Mouse (Mus musculus) brain, embryonic 14.5 days (tissue): ENCODE results near the gene Npl. TPM values are rescaled to one million over a fixed set of nuclear protein-coding genes. Genes with fewer than 3 reads are reported as not detected.
"Not testable (repeated sequence)": the region's sequence is repeated elsewhere in the genome, so short reads cannot be mapped to it uniquely, and the experiment has no call there.

Experiments used
- DNase-seq: peaks from one replicate; pipeline ENCODE4 v3.0.0-alpha.2; 2011; ENCODE audit warnings: low read depth
- CTCF ChIP-seq: fragments of 200-500 bp; IDR thresholded peaks from 2 replicates; pipeline ENCODE4 v1.5.1; 2012; ENCODE audit warnings: inconsistent platforms, mild to moderate bottlenecking, moderate library complexity, borderline replicate concordance; ENCODE audit not compliant: insufficient read depth, insufficient read length; ENCODE audit errors: extremely low read depth
- POLR2A ChIP-seq: fragments of 200-500 bp; IDR thresholded peaks from 2 replicates; pipeline ENCODE4 v1.6.1; 2012; ENCODE audit warnings: mild to moderate bottlenecking, inconsistent platforms, borderline replicate concordance; ENCODE audit not compliant: poor library complexity, insufficient read depth, insufficient read length, severe bottlenecking; ENCODE audit errors: extremely low read depth
- polyA plus RNA-seq: library from polyadenylated mRNA; depleted of rRNA; stranded (reverse); fragments of >200 nt; gene quantifications from 2 replicates; pipeline ENCODE4 v1.2.3, GENCODE M21; 2012

Npl gene
- polyA plus RNA-seq, 1 experiment = 6.6 TPM

- TF ChIP-seq POLR2A (no peak), CTCF (no peak)
- no peak for DNase-seq
Observed at GRCm38 (mm10) chr1:153540753-153541152, 9.1 kb downstream of the Npl start.

GRCm38 (mm10) chr1:153539739-153540333, 10.0 kb downstream of the Npl start:
- TF ChIP-seq CTCF = no peak

DNA sequence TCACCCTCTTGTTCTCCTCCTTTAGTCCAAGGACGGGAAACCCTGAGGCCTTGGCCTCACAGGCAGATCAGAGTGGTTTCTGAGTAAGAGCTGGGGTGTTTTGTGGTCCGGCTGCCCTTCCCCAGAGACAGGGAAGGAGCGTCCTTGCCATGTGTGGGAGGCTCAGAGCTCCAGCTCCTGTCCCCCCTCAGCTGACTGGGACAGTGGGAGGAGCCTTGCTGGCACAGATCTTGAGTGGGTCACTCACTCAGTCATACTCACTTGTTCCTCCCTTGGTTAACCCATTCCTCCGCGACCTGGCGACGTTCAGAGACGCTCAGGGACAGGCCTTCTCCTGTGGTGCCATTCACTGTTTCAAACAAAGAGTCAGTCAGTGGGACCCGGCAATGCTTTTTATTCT, 14.2 kb downstream of the Npl start:
- DNase-seq = peak; percentile 53
- no peak for TF ChIP-seq POLR2A

More at GRCm38 (mm10) chr1:153539739-153540333, 10.0 kb downstream of the Npl start:
- peak; percentile 46 for DNase-seq

DNA sequence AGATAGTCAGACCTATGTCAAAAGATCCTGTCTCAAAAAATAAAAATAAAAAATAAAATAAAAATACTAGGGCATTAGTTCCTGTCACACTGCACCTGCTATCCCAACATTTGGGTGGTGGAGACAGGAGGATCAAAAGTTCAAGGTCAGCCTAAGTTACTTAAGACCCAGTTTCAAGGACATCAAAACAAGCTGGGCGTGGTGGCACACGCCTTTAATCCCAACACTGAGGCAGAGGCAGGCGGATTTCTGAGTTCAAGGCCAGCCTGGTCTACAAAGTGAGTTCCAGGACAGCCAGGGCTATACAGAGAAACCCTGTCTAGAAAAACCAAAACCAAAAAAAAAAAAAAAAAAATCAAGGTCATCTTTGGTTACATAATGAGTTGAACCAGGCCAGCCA, 16.9 kb downstream of the Npl start:
- DNase-seq = not testable (repeated sequence)

GRCm38 (mm10) chr1:153532234-153532841, 17.5 kb downstream of the Npl start:
- peak; percentile 86 for DNase-seq
- TF ChIP-seq POLR2A (peak; percentile 15; the same call in 1 of the 2 replicates), CTCF (no peak)

DNA sequence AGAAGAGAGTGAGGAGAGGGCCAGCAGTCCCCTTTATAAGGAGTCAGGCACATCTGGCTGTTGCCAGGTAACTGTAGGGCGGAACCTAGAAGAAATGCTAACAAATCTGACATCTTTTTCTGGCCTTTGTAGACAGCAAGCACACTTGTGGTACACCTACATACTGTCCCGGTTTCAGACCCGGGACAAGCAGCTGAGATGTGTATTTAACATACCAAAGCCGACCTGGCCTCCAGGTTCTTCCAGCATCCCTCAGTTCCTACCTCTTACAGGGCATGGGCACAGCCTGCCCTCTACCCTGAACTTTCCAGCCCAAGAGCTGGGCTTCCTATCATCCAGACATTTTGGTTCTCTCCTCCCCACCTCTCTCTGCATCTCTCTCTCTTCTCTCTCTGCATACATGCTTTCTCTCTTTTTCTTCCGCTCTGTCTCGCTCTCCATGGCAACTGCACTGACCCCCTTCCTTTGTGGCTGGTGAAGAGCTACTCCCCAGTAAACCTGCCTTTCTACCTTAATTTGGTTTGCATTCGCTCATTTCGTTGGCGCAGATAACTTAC, 18.1 kb downstream of the Npl start:
- TF ChIP-seq CTCF (no peak), POLR2A (no peak)
- DNase-seq = peak; percentile 76

DNA sequence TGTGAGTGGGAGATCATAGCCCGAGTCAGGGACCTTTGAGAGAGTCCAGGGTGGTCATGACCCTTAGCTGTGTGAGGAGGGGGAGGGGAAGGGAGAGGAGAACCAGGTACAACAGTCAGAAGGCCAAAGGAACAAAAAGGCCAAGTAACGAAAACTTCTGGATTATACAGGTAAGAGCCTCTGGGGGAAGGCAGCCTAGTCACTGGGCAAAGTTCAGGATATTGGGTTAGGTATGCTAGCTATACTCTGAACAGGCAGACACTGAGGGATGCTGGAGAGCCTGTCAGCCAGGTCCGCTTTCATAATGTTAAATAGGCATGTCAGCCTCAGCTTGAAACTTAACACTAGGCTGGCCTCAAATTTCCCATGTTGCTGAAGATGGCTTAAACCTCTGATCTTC, 27.7 kb downstream of the Npl start:
- TF ChIP-seq CTCF = no peak
- TF ChIP-seq POLR2A = no peak
- no peak for DNase-seq

DNA sequence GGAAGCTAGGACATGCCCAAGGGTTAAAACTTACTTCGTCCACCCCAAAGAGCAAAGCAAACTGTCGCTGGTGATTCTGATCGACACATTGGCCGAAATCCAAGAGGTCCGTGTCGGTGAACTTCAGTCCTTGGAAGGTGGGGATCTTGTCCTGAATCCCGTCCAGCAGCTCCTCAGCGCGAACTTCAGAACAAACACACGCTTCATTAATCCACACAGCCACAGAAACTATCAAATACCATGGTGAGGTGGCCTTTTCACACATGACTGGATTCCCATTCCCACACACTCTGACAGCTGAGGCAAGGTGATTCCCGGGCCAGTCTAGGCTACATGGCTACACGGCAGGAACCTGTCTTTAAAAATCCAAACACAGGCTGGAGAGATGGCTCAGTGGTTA, 34.5 kb downstream of the Npl start:
- no peak for DNase-seq
- TF ChIP-seq CTCF (no peak), POLR2A (no peak)

DNA sequence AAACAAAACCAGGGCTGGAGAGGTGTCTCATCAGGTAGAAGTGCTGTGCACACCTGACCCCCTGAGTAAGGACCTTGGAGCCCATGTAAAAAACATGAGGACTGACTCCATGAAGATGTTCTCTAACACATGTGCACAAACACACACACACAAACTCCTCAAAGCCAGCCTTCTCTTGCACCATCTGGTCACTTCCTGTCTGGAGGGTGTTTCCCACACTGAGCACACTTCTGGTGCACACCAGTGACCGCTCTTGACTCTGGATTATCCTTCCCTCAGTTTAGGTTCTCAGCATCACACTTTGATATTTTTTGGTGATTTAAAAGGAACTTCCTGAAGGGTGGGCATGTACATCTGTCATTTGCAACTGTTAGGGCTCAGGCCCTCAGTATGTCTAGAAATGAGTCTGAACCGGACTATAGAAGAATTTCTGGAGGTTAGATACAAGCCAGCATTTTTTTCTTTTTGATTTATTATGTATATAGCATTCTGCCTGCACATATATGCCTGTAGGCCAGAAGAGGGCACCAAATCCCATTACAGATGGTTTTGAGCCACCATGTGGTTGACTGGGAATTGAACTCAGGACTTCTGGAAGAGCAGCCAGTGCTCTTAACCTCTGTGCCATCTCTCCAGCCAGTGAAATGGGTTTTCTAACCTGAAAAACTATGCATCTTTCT, 39.4 kb downstream of the Npl start:
- TF ChIP-seq POLR2A (no peak), CTCF (no peak)

GRCm38 (mm10) chr1:153509569-153509968, 40.3 kb downstream of the Npl start:
- not testable (repeated sequence) for DNase-seq

More for the DNA sequence above, 39.4 kb downstream of the Npl start:
- DNase-seq = no peak

- DNase-seq = no peak
- TF ChIP-seq CTCF (no peak), POLR2A (no peak)
Observed at GRCm38 (mm10) chr1:153509012-153509411, 40.8 kb downstream of the Npl start.

GRCm38 (mm10) chr1:153506266-153506665, 43.6 kb downstream of the Npl start:
- TF ChIP-seq POLR2A = no peak
- TF ChIP-seq CTCF = no peak
- peak; percentile 91 for DNase-seq

DNA sequence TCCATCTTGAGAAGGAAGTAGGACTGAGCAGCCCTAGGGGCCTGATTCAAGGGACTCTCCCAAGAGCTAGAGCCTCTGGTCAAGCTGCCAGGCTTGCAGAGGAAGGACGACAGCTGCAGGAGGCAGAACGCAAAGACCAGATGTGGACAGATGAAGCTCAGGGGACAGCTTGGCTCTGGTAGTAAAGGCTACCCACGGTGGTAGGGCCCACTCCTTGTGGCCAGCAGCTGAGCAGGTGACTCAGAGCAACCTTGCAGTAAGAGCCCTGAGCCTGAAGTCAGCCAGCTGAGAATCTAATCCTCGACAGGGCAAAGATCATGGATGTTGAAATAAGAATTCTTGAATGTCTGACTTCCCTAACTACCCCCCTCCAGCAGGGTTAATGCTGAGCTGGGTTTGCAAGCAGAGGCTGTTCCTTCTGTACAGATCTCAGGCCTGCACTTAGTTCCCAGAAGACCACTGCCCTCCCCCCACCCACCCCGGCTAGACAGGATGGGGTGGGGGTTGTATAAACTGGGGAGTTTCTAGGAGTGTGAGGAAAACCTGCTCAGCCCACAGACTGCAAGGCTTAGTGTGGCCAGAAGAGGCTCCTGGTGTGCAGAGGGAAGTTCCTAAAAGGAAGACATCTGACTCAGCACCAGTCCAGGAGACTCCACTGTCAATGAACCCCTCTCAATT, 48.1 kb downstream of the Npl start:
- no peak for DNase-seq
- TF ChIP-seq CTCF = no peak
- TF ChIP-seq POLR2A = no peak

DNA sequence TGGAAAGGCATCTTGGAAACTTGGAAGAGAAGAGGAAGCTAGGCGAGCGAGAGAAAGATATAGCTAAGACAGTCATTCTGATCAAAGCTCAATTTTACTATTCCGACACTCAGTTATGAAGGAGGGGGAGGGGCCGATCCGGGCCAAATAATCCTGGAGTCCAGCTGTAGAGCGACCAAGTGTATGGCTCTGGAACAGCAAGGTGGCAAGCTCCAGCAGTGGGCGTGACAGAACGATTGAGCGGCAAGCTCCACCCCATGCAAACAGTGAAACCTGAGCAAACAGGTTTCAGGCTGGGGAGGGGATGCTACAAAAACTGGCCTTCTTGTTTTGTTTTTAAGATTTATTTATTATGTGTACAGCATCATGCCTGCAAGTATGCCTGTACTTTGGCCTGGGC, 49.8 kb downstream of the Npl start:
- no peak for DNase-seq

More for the DNA sequence above, 49.8 kb downstream of the Npl start:
- no peak for TF ChIP-seq CTCF
- TF ChIP-seq POLR2A = no peak
